In the genomic region with DNA sequence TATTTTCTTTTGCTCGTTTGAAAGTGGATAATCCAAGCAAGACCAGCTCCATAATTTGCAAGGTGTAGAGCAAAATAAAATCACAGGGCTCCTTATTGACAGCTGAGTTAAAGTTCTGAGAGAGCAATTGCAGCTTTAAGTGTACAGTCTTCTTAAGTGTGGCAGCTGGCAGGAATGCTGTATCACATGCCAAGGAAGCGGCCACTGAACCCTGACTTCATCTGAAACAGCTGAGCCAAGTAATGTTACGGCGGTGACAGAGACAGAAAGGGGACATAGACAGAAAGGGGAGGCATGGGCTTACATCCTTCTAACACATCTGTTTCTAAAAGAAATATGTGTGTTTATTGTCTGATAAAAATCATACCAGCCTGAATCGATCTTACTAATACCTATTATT, we compare ENCODE assay signal across 14 mouse cellular contexts.
A peak's percentile ranks its signal among the peaks of the same experiment; 100 is the strongest.
DNase-seq lines count a peak whose midpoint lies in the region; ATAC-seq lines count a peak whose summit lies in the region.
"Had no signal": no experiment of that assay in that cellular context is flagged by ENCODE, and none has a peak within 500 bp of the region (broad histone marks: within the 10 kb centered on the region; RNA-seq: fewer than 3 reads in every experiment).

No protein-coding gene starts in this region.

- peaks cover 7% of the 10 kb centered on the region; the same call in 1 of the 2 replicates for H3K4me1 ChIP-seq in hindbrain, embryonic 13.5 days (replicated peaks)
- H3K4me1 ChIP-seq in hindbrain, embryonic 10.5 days (replicated peaks) = no peaks in the 10 kb centered on the region
- peaks cover 13% of the 10 kb centered on the region; the same call in 1 of the 2 replicates for H3K4me1 ChIP-seq in embryonic facial prominence, embryonic 12.5 days
- H3K4me1 ChIP-seq in embryonic facial prominence, embryonic 15.5 days = peaks cover 11% of the 10 kb centered on the region
- H3K4me1 ChIP-seq: megakaryocyte, embryonic 14.5 days had no signal

- DNase-seq in hindbrain, embryonic 10.5 days (ENCODE audit: low spot score) = no peak
- peak; percentile 53 to 71 for DNase-seq in kidney, postnatal 25 days
- no peak for DNase-seq in frontal cortex, adult 2 months (ENCODE audit: extremely low spot score in 1 of 2, low spot score in 1 of 2)
- DNase-seq in thymus, postnatal 10 days (ENCODE audit: low spot score in 2 of 2) = no peak
- DNase-seq: adrenal gland, postnatal 36 days; cerebellum, postnatal 25 days; gastrocnemius, postnatal 36 days had no signal

- no peak overlapping the region for H3K4me2 ChIP-seq in hindbrain, embryonic 13.5 days
- no peak overlapping the region for H3K4me2 ChIP-seq in embryonic facial prominence, embryonic 12.5 days (replicated peaks)
- H3K4me2 ChIP-seq in embryonic facial prominence, embryonic 15.5 days (replicated peaks) = no peak overlapping the region
- H3K4me2 ChIP-seq: neural tube, embryonic 15.5 days had no signal

- no peaks in the 10 kb centered on the region for H3K9me3 ChIP-seq in hindbrain, embryonic 13.5 days
- H3K9me3 ChIP-seq in hindbrain, embryonic 10.5 days = no peaks in the 10 kb centered on the region
- no peaks in the 10 kb centered on the region for H3K9me3 ChIP-seq in embryonic facial prominence, embryonic 12.5 days
- H3K9me3 ChIP-seq in embryonic facial prominence, embryonic 15.5 days (replicated peaks) = no peaks in the 10 kb centered on the region
- H3K9me3 ChIP-seq: megakaryocyte, embryonic 14.5 days; neural tube, embryonic 15.5 days had no signal

- H3K36me3 ChIP-seq in hindbrain, embryonic 13.5 days = no peaks in the 10 kb centered on the region
- H3K36me3 ChIP-seq in hindbrain, embryonic 10.5 days = no peaks in the 10 kb centered on the region
- H3K36me3 ChIP-seq in embryonic facial prominence, embryonic 12.5 days = no peaks in the 10 kb centered on the region
- H3K36me3 ChIP-seq in embryonic facial prominence, embryonic 15.5 days = no peaks in the 10 kb centered on the region
- H3K36me3 ChIP-seq: neural tube, embryonic 15.5 days had no signal

- peak overlapping the region; percentile 20; the same call in 1 of the 2 replicates for H3K27ac ChIP-seq in hindbrain, embryonic 13.5 days
- no peak overlapping the region for H3K27ac ChIP-seq in hindbrain, embryonic 10.5 days
- H3K27ac ChIP-seq in embryonic facial prominence, embryonic 12.5 days = 0 out of 2 replicates have a peak overlapping the region, but pooled peaks have one; percentile 55
- 0 out of 2 replicates have a peak overlapping the region, but pooled peaks have one; percentile 60 for H3K27ac ChIP-seq in embryonic facial prominence, embryonic 15.5 days (replicated peaks)
- H3K27ac ChIP-seq: neural tube, embryonic 15.5 days had no signal

- 70% methylated on average over 5 of the region's 5 CpGs for WGBS in hindbrain, embryonic 13.5 days
- 82% methylated on average over 5 of the region's 5 CpGs for WGBS in hindbrain, embryonic 10.5 days
- 50% methylated on average over 5 of the region's 5 CpGs for WGBS in embryonic facial prominence, embryonic 12.5 days
- 42% methylated on average over 5 of the region's 5 CpGs for WGBS in embryonic facial prominence, embryonic 15.5 days

- no peak overlapping the region for H3K4me3 ChIP-seq in hindbrain, embryonic 13.5 days
- no peak overlapping the region for H3K4me3 ChIP-seq in hindbrain, embryonic 10.5 days
- no peak overlapping the region for H3K4me3 ChIP-seq in embryonic facial prominence, embryonic 12.5 days
- no peak overlapping the region for H3K4me3 ChIP-seq in embryonic facial prominence, embryonic 15.5 days (replicated peaks)
- H3K4me3 ChIP-seq: megakaryocyte, embryonic 14.5 days; neural tube, embryonic 15.5 days had no signal

- no peak for ATAC-seq in hindbrain, embryonic 13.5 days (ENCODE audit: low FRiP score)
- no peak for ATAC-seq in embryonic facial prominence, embryonic 12.5 days (ENCODE audit: insufficient number of reproducible peaks, insufficient read depth, low FRiP score, low TSS enrichment)
- ATAC-seq in embryonic facial prominence, embryonic 15.5 days (ENCODE audit: insufficient number of reproducible peaks, low FRiP score, low TSS enrichment, low read depth) = no peak
- ATAC-seq: CD4-positive, CD25-positive, alpha-beta regulatory T cell, adult 4 months; forebrain, embryonic 14.5 days had no signal

- no peak overlapping the region for H3K9ac ChIP-seq in hindbrain, embryonic 13.5 days
- H3K9ac ChIP-seq in embryonic facial prominence, embryonic 12.5 days = no peak overlapping the region
- H3K9ac ChIP-seq in embryonic facial prominence, embryonic 15.5 days = no peak overlapping the region
- H3K9ac ChIP-seq: neural tube, embryonic 15.5 days had no signal

- no peaks in the 10 kb centered on the region for H3K27me3 ChIP-seq in hindbrain, embryonic 13.5 days
- no peaks in the 10 kb centered on the region for H3K27me3 ChIP-seq in hindbrain, embryonic 10.5 days (ENCODE audit: insufficient read depth, poor library complexity, severe bottlenecking)
- no peaks in the 10 kb centered on the region for H3K27me3 ChIP-seq in embryonic facial prominence, embryonic 12.5 days
- no peaks in the 10 kb centered on the region for H3K27me3 ChIP-seq in embryonic facial prominence, embryonic 15.5 days
- H3K27me3 ChIP-seq: megakaryocyte, embryonic 14.5 days; neural tube, embryonic 15.5 days had no signal

Comparison
In these comparisons a context has a peak if more than half of its experiments do, and no peak if none do; other contexts are left out.
1. DNase-seq: peak in kidney, postnatal 25 days (2 of 2); none in hindbrain, embryonic 10.5 days (single experiment), frontal cortex, adult 2 months (0 of 2) and thymus, postnatal 10 days (0 of 2).